Mouse (Mus musculus) limb, embryonic 12.5 days (tissue): ENCODE data around the gene Mmd. TPM values are rescaled to one million over a fixed set of nuclear protein-coding genes. Genes with fewer than 3 reads are reported as not detected.

Source experiments
- ATAC-seq: fragments of 200-750 bp; cut with Nextera tagmentation; 2 replicates; pipeline ENCODE4 v1.8.0; 2017; ENCODE audit warnings: low read depth, moderate TSS enrichment; ENCODE audit not compliant: insufficient number of reproducible peaks, insufficient read depth, low FRiP score, low TSS enrichment
- H3K27ac ChIP-seq: fragments of 300-500 bp; sonication (generic); 2 replicates; pipeline ENCODE4 v1.5.1; 2016; ENCODE audit warnings: mild to moderate bottlenecking, moderate library complexity
- H3K27me3 ChIP-seq: fragments of 300-500 bp; sonication (generic); 2 replicates; pipeline ENCODE4 v1.6.1; 2016; ENCODE audit warnings: mild to moderate bottlenecking, moderate library complexity
- H3K36me3 ChIP-seq: fragments of 300-500 bp; sonication (generic); 2 replicates; pipeline ENCODE4 v1.6.1; 2016; ENCODE audit warnings: mild to moderate bottlenecking, moderate library complexity
- H3K4me1 ChIP-seq: fragments of 300-500 bp; sonication (generic); replicated peaks from 2 replicates; pipeline ENCODE4 v1.6.1; 2016
- H3K4me2 ChIP-seq: fragments of 300-500 bp; sonication (generic); 2 replicates; pipeline ENCODE4 v1.6.1; 2016; ENCODE audit warnings: mild to moderate bottlenecking, moderate library complexity
- H3K4me3 ChIP-seq: fragments of 300-500 bp; sonication (generic); replicated peaks from 2 replicates; pipeline ENCODE4 v1.5.1; 2016; ENCODE audit warnings: mild to moderate bottlenecking
- H3K9ac ChIP-seq: fragments of 300-500 bp; sonication (generic); replicated peaks from 2 replicates; pipeline ENCODE4 v1.6.1; 2016; ENCODE audit warnings: mild to moderate bottlenecking, moderate library complexity
- H3K9me3 ChIP-seq: fragments of 300-500 bp; sonication (generic); 2 replicates; pipeline ENCODE4 v1.6.1; 2016; ENCODE audit warnings: mild to moderate bottlenecking, moderate library complexity
- WGBS: fragments of 180-500 bp; shearing (Covaris S2); methylation state at CpG from one replicate; pipeline ENCODE4 v1.1.7; 2016; 5-methylcytosine and 5-hydroxymethylcytosine counted together
- polyA plus RNA-seq: library from polyadenylated mRNA; unstranded; fragments of >200 nt; fragmentation: Nextera tagmentation; extraction: Ambion mirVana; gene quantifications from 2 replicates; pipeline ENCODE4 v1.2.1, GENCODE M21; 2016

Mmd gene
- polyA plus RNA-seq, 1 experiment from 2014 or later: 37.8 TPM

- WGBS: 3% methylated on average over 9 of the region's 9 CpGs
- Histone ChIP-seq H3K9me3 (no peaks in the 10 kb centered on the region), H3K4me2 (peak overlapping the region; percentile 86), H3K27ac (peak overlapping the region; percentile 85), H3K9ac (peak overlapping the region; percentile 89), H3K36me3 (no peaks in the 10 kb centered on the region), H3K4me1 (peaks cover 14% of the 10 kb centered on the region), H3K27me3 (no peaks in the 10 kb centered on the region), H3K4me3 (peak overlapping the region; percentile 82)
- no peak for ATAC-seq
Measured at GRCm38 (mm10) chr11:90250189-90250588, 933 bp downstream of the Mmd start.

- Histone ChIP-seq H3K27me3 (no peaks in the 10 kb centered on the region), H3K9me3 (no peaks in the 10 kb centered on the region), H3K4me1 (peaks cover 18% of the 10 kb centered on the region), H3K9ac (peak overlapping the region; percentile 89; the same call in 1 of the 2 replicates), H3K4me3 (peak overlapping the region; percentile 82), H3K4me2 (peak overlapping the region; percentile 86), H3K36me3 (no peaks in the 10 kb centered on the region), H3K27ac (no peak overlapping the region)
- ATAC-seq: no peak
- WGBS: 79% methylated on average over 7 of the region's 7 CpGs
Measured at GRCm38 (mm10) chr11:90250730-90251129, 1.5 kb downstream of the Mmd start.

GRCm38 (mm10) chr11:90251923-90252322 is 2.7 kb downstream of the Mmd start:
- Histone ChIP-seq H3K4me3 (no peak overlapping the region), H3K9me3 (no peaks in the 10 kb centered on the region), H3K4me2 (no peak overlapping the region), H3K27ac (no peak overlapping the region), H3K9ac (no peak overlapping the region; the same call in 1 of the 2 replicates), H3K27me3 (no peaks in the 10 kb centered on the region), H3K36me3 (no peaks in the 10 kb centered on the region), H3K4me1 (peaks cover 21% of the 10 kb centered on the region)
- ATAC-seq: no peak
- WGBS: 33% methylated on average over 2 of the region's 2 CpGs

- WGBS: 86% methylated on average over 8 of the region's 8 CpGs
- H3K4me2 ChIP-seq: no peak overlapping the region
- H3K27me3 ChIP-seq: no peaks in the 10 kb centered on the region
- peaks cover 21% of the 10 kb centered on the region for H3K4me1 ChIP-seq
- H3K9me3 ChIP-seq: no peaks in the 10 kb centered on the region
- peaks cover 4% of the 10 kb centered on the region; the same call in 1 of the 2 replicates for H3K36me3 ChIP-seq
- ATAC-seq: no peak
- no peak overlapping the region for H3K27ac ChIP-seq
- H3K9ac ChIP-seq: no peak overlapping the region
- H3K4me3 ChIP-seq: no peak overlapping the region
Measured at GRCm38 (mm10) chr11:90252366-90252765, 3.1 kb downstream of the Mmd start.

GRCm38 (mm10) chr11:90254536-90254935 is 5.3 kb downstream of the Mmd start:
- ATAC-seq: no peak
- peaks cover 26% of the 10 kb centered on the region for H3K4me1 ChIP-seq
- 94% methylated on average over 3 of the region's 3 CpGs for WGBS

GRCm38 (mm10) chr11:90255687-90256086 is 6.4 kb downstream of the Mmd start:
- Histone ChIP-seq H3K4me2 (no peak overlapping the region), H3K27ac (no peak overlapping the region), H3K9me3 (no peaks in the 10 kb centered on the region), H3K27me3 (no peaks in the 10 kb centered on the region), H3K4me1 (peaks cover 18% of the 10 kb centered on the region), H3K9ac (no peak overlapping the region), H3K36me3 (peaks cover 24% of the 10 kb centered on the region), H3K4me3 (no peak overlapping the region)
- 79% methylated on average over 6 of the region's 6 CpGs for WGBS
- no peak for ATAC-seq

More at GRCm38 (mm10) chr11:90254536-90254935, 5.3 kb downstream of the Mmd start:
- H3K9ac ChIP-seq: no peak overlapping the region
- H3K27ac ChIP-seq: no peak overlapping the region
- H3K4me2 ChIP-seq: no peak overlapping the region
- H3K9me3 ChIP-seq: no peaks in the 10 kb centered on the region
- H3K36me3 ChIP-seq: peaks cover 13% of the 10 kb centered on the region; the same call in 1 of the 2 replicates
- H3K4me3 ChIP-seq: no peak overlapping the region
- H3K27me3 ChIP-seq: no peaks in the 10 kb centered on the region

GRCm38 (mm10) chr11:90256833-90257525 is 7.7 kb downstream of the Mmd start:
- peaks cover 13% of the 10 kb centered on the region; the same call in 1 of the 2 replicates for H3K4me1 ChIP-seq
- H3K4me2 ChIP-seq: no peak overlapping the region
- 78% methylated on average over 16 of the region's 16 CpGs for WGBS
- H3K4me3 ChIP-seq: no peak overlapping the region
- H3K27ac ChIP-seq: no peak overlapping the region
- H3K27me3 ChIP-seq: no peaks in the 10 kb centered on the region
- H3K9me3 ChIP-seq: no peaks in the 10 kb centered on the region
- no peak for ATAC-seq
- no peak overlapping the region for H3K9ac ChIP-seq
- H3K36me3 ChIP-seq: peaks cover 37% of the 10 kb centered on the region

GRCm38 (mm10) chr11:90258321-90258927 is 9.2 kb downstream of the Mmd start:
- H3K36me3 ChIP-seq: peaks cover 52% of the 10 kb centered on the region
- H3K9ac ChIP-seq: no peak overlapping the region
- no peaks in the 10 kb centered on the region for H3K9me3 ChIP-seq
- ATAC-seq: no peak
- H3K4me1 ChIP-seq: 0 out of 2 replicates have a peak, but pooled peaks cover 12% of the 10 kb centered on the region
- H3K4me2 ChIP-seq: no peak overlapping the region
- no peaks in the 10 kb centered on the region for H3K27me3 ChIP-seq
- H3K27ac ChIP-seq: no peak overlapping the region
- no peak overlapping the region for H3K4me3 ChIP-seq
- WGBS: 77% methylated on average over 10 of the region's 10 CpGs

GRCm38 (mm10) chr11:90259071-90259470 is 9.8 kb downstream of the Mmd start:
- H3K4me3 ChIP-seq: no peak overlapping the region
- no peak overlapping the region for H3K4me2 ChIP-seq
- ATAC-seq: no peak
- H3K4me1 ChIP-seq: peaks cover 12% of the 10 kb centered on the region; the same call in 1 of the 2 replicates
- no peak overlapping the region for H3K27ac ChIP-seq
- H3K9me3 ChIP-seq: no peaks in the 10 kb centered on the region
- peaks cover 58% of the 10 kb centered on the region for H3K36me3 ChIP-seq
- no peaks in the 10 kb centered on the region for H3K27me3 ChIP-seq
- H3K9ac ChIP-seq: no peak overlapping the region
- 51% methylated on average over 4 of the region's 4 CpGs for WGBS

- Histone ChIP-seq H3K27me3 (no peaks in the 10 kb centered on the region), H3K9me3 (no peaks in the 10 kb centered on the region), H3K27ac (no peak overlapping the region), H3K36me3 (peaks cover 60% of the 10 kb centered on the region), H3K4me3 (no peak overlapping the region), H3K4me1 (peaks cover 12% of the 10 kb centered on the region; the same call in 1 of the 2 replicates), H3K4me2 (no peak overlapping the region), H3K9ac (no peak overlapping the region)
- ATAC-seq: no peak
- WGBS: 92% methylated on average over 9 of the region's 9 CpGs
Measured at GRCm38 (mm10) chr11:90259826-90260225, 10.6 kb downstream of the Mmd start.

- peaks cover 6% of the 10 kb centered on the region for H3K4me1 ChIP-seq
- H3K4me2 ChIP-seq: no peak overlapping the region
- H3K4me3 ChIP-seq: no peak overlapping the region
- no peaks in the 10 kb centered on the region for H3K27me3 ChIP-seq
- H3K9ac ChIP-seq: no peak overlapping the region
- no peaks in the 10 kb centered on the region for H3K9me3 ChIP-seq
- WGBS: 67% methylated on average over 11 of the region's 11 CpGs
- H3K36me3 ChIP-seq: peaks cover 67% of the 10 kb centered on the region
- ATAC-seq: 0 out of 2 replicates have a peak, but pooled peaks have one; percentile 20
- no peak overlapping the region for H3K27ac ChIP-seq
Measured at GRCm38 (mm10) chr11:90264180-90264579, 14.9 kb downstream of the Mmd start.
